Mouse (Mus musculus): ENCODE measurements around the gene Spire2.

DNA sequence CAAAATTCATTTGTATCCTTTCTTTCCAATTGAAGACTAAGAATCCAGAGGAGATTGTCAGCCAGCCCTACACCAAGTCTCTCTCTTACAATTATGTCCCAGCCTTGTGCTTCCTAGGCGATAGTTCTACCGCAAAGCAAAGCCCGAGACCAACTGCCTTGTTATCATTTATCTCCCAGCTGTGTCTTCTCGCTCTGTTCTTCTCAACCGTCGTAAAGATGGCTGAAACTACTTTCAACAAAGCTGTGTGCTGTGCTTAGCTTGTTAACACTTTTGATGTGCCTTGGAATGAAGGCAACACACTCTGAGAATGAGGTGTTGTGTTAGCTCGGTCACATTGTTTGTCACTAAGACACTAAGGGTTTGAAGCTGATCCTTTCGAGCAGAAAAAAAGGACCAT lies 703 bp upstream of the Spire2 start:
- TF ChIP-seq CTCF (IDR thresholded peaks at IDR 0.05; ENCODE audit: borderline replicate concordance, extremely low read depth, insufficient read depth, insufficient read length) (no peak), POLR2A (IDR thresholded peaks at IDR 0.05; ENCODE audit: borderline replicate concordance, extremely low read depth, insufficient read depth, insufficient read length, poor library complexity, severe bottlenecking) (no peak)

Data from brain, embryonic 14.5 days (tissue).